ENCODE assay signal across 12 mouse cellular contexts in the genomic region with DNA sequence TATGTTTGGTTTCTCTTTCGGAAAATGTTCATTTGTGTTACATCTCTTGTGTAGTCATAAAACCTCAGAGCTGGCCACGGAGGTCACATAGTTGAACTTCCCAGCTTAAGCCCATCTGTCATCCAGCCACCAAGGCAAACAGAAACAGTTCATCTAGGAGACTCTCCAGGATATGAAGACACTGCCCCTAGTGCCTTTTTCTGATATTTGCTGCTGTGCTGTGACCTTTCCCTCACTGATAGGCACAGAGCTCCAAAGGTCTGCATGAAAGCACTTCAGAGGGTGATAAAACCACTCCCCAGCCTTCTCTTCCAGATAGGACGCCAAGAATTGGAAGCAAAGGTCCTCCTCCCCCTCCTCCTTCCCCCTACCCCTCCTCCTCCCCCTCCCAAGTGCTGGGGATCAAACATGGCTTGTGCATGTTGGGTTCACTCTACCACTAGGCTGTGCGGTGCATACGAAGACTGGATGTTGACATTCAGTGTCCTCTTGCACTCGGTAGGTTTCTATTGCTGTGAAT. TPM values are rescaled to one million over a fixed set of nuclear protein-coding genes. Genes with fewer than 3 reads are reported as not detected.
DNase-seq lines count a peak whose midpoint lies in the region; ATAC-seq lines count a peak whose summit lies in the region.
"Had no signal": no experiment of that assay in that cellular context is flagged by ENCODE, and none has a peak within 500 bp of the region (broad histone marks: within the 10 kb centered on the region; RNA-seq: fewer than 3 reads in every experiment).

No protein-coding gene starts in this region.

- peak; percentile 76 for ATAC-seq in megakaryocyte-erythroid progenitor cell, adult 5-6 weeks (replicated peaks; ENCODE audit: low FRiP score, low TSS enrichment, poor library complexity, severe bottlenecking)
- ATAC-seq: forebrain, embryonic 14.5 days had no signal

- intact Hi-C loops in left cerebral cortex, postnatal 4 days (cut with DNase I): no loop called here

- DNase-seq in kidney, adult 9 months: peak; percentile 59
- DNase-seq in kidney, adult 18-20 months: no peak
- DNase-seq in adrenal gland, postnatal 10 days: peak; percentile 43
- DNase-seq in kidney, postnatal 25 days: peak; percentile 44 to 45
- DNase-seq in left cerebral cortex, postnatal 4 days: no peak
- no peak for DNase-seq in cerebellum, postnatal 4 days (ENCODE audit: low spot score in 2 of 2)
- DNase-seq in c-Kit-positive CD71-positive TER-119-positive erythroid progenitor cells, embryonic 14.5 days (ENCODE audit: low spot score): no peak
- DNase-seq: cerebellum, adult 9-10 months had no signal

RNA-seq across cellular contexts. Expression of gene Tmem98, which starts 1.4 kb away (rescaled TPM):
- total RNA-seq in adrenal gland, postnatal 10 days (2021): 10 to 100 TPM; 30.4 to 30.8 TPM
- total RNA-seq in megakaryocyte-erythroid progenitor cell, adult 5-6 weeks (2014; fragmentation: Nextera tagmentation): 8.9 and 11.2 TPM in 2 replicates
- 2.1 and 4.2 TPM in 2 replicates for total RNA-seq in megakaryocyte-erythroid progenitor cell, adult 5-6 weeks (2017)
- total RNA-seq in left cerebral cortex, postnatal 4 days (2021): 1 to 10 TPM; 6.5 to 7.7 TPM
- total RNA-seq: G1E had no signal

RNA-seq across cellular contexts. Expression of gene Myo1d, which starts 28.8 kb away (rescaled TPM):
- total RNA-seq in adrenal gland, postnatal 10 days (2021): 10 to 100 TPM; 28.2 to 30.7 TPM
- total RNA-seq in megakaryocyte-erythroid progenitor cell, adult 5-6 weeks (2014; fragmentation: Nextera tagmentation): 58.6 and 71.5 TPM in 2 replicates
- total RNA-seq in megakaryocyte-erythroid progenitor cell, adult 5-6 weeks (2017): 15.3 and 23.4 TPM in 2 replicates
- 1 to 10 TPM; 3.0 to 3.8 TPM for total RNA-seq in left cerebral cortex, postnatal 4 days (2021)
- total RNA-seq: G1E had no signal

RNA-seq across cellular contexts. Expression of gene Spaca3, which starts 49.6 kb away (rescaled TPM):
- total RNA-seq in adrenal gland, postnatal 10 days (2021): not detected
- not detected in 2 replicates for total RNA-seq in megakaryocyte-erythroid progenitor cell, adult 5-6 weeks (2014; fragmentation: Nextera tagmentation)
- not detected in 2 replicates for total RNA-seq in megakaryocyte-erythroid progenitor cell, adult 5-6 weeks (2017)
- not detected for total RNA-seq in left cerebral cortex, postnatal 4 days (2021)
- total RNA-seq: G1E; hematopoietic stem cell, adult 5-6 weeks had no signal

Comparison
In these comparisons a context has a peak if more than half of its experiments do, and no peak if none do; other contexts are left out.
1. DNase-seq: peak in kidney, adult 9 months (single experiment), adrenal gland, postnatal 10 days (single experiment) and kidney, postnatal 25 days (2 of 2); none in kidney, adult 18-20 months (single experiment), left cerebral cortex, postnatal 4 days (single experiment), cerebellum, postnatal 4 days (0 of 2) and c-Kit-positive CD71-positive TER-119-positive erythroid progenitor cells, embryonic 14.5 days (single experiment).